Comparison of ENCODE assay signal across 27 mouse cellular contexts in genomic region chr1:144421374-144421773, GRCm38 (mm10).
A peak's percentile ranks its signal among the peaks of the same experiment; 100 is the strongest.
DNase-seq lines count a peak whose midpoint lies in the region; ATAC-seq lines count a peak whose summit lies in the region.
"Had no signal": no experiment of that assay in that cellular context is flagged by ENCODE, and none has a peak within 500 bp of the region (broad histone marks: within the 10 kb centered on the region; RNA-seq: fewer than 3 reads in every experiment).

No protein-coding gene starts in this region.

- DNase-seq in cerebellum, postnatal 10 days: peak; percentile 12 to 30
- DNase-seq in cerebellum, postnatal 36 days: no peak
- peak; percentile 13 for DNase-seq in left cerebral cortex, postnatal 4 days
- no peak for DNase-seq in left cerebral cortex, adult 9 months (ENCODE audit: low spot score in 2 of 2)
- DNase-seq in retina, postnatal 1 day: peak; percentile 29
- no peak for DNase-seq in B cell, adult 2 months
- DNase-seq: adrenal gland, postnatal 10 days; adrenal gland, postnatal 36 days; cerebellum, adult 18-20 months; cerebellum, adult 9-10 months; cerebellum, postnatal 25 days; embryo, embryonic 11 days; gastrocnemius, postnatal 25 days; heart, adult 18-20 months; heart, postnatal 14 days; heart, postnatal 4 days had no signal

- H3K27ac ChIP-seq in neural tube, embryonic 14.5 days (ENCODE audit: low read depth, low read length): no peak overlapping the region
- H3K27ac ChIP-seq: embryonic facial prominence, embryonic 10.5 days; embryonic facial prominence, embryonic 13.5 days; forebrain, embryonic 12.5 days; forebrain, embryonic 15.5 days; heart, embryonic 10.5 days; heart, embryonic 13.5 days had no signal

- 43% methylated on average over 2 of the region's 2 CpGs for WGBS in neural tube, embryonic 14.5 days

- no peaks in the 10 kb centered on the region for H3K9me3 ChIP-seq in neural tube, embryonic 14.5 days (ENCODE audit: control insufficient read depth, low read length)
- H3K9me3 ChIP-seq: embryonic facial prominence, embryonic 10.5 days; embryonic facial prominence, embryonic 13.5 days; forebrain, embryonic 12.5 days; forebrain, embryonic 15.5 days; G1E; heart, embryonic 10.5 days; heart, embryonic 13.5 days had no signal

- H3K9ac ChIP-seq in neural tube, embryonic 14.5 days (replicated peaks; ENCODE audit: low read depth, low read length): no peak overlapping the region
- H3K9ac ChIP-seq: embryonic facial prominence, embryonic 13.5 days; forebrain, embryonic 12.5 days; forebrain, embryonic 15.5 days; heart, embryonic 13.5 days had no signal

- no peak overlapping the region for H3K4me2 ChIP-seq in neural tube, embryonic 14.5 days (ENCODE audit: low read depth, low read length)
- H3K4me2 ChIP-seq: embryonic facial prominence, embryonic 13.5 days; forebrain, embryonic 12.5 days; forebrain, embryonic 15.5 days; heart, embryonic 13.5 days had no signal

- intact Hi-C loops in left cerebral cortex, postnatal 4 days (cut with DNase I): no loop called here

- no peak overlapping the region for H3K4me3 ChIP-seq in neural tube, embryonic 14.5 days (ENCODE audit: low read depth, low read length)
- H3K4me3 ChIP-seq: embryonic facial prominence, embryonic 10.5 days; embryonic facial prominence, embryonic 13.5 days; erythroblast, embryonic 14.5 days; forebrain, embryonic 12.5 days; forebrain, embryonic 15.5 days; heart, embryonic 10.5 days; heart, embryonic 13.5 days had no signal

- H3K27me3 ChIP-seq in neural tube, embryonic 14.5 days (ENCODE audit: control insufficient read depth, insufficient read depth, low read length): no peaks in the 10 kb centered on the region
- H3K27me3 ChIP-seq: CH12.LX; embryonic facial prominence, embryonic 13.5 days; forebrain, embryonic 12.5 days; forebrain, embryonic 15.5 days; heart, embryonic 13.5 days had no signal

- no peaks in the 10 kb centered on the region for H3K4me1 ChIP-seq in neural tube, embryonic 14.5 days (ENCODE audit: control insufficient read depth, insufficient read depth, low read length)
- H3K4me1 ChIP-seq: embryonic facial prominence, embryonic 10.5 days; embryonic facial prominence, embryonic 13.5 days; forebrain, embryonic 12.5 days; forebrain, embryonic 15.5 days; heart, embryonic 10.5 days; heart, embryonic 13.5 days had no signal

- peak; percentile 74 for ATAC-seq in neural tube, embryonic 14.5 days (ENCODE audit: low read depth)
- ATAC-seq: forebrain, embryonic 15.5 days; Patski had no signal

- no peaks in the 10 kb centered on the region for H3K36me3 ChIP-seq in neural tube, embryonic 14.5 days (ENCODE audit: control insufficient read depth, insufficient read depth, low read length)
- H3K36me3 ChIP-seq: embryonic facial prominence, embryonic 10.5 days; embryonic facial prominence, embryonic 13.5 days; forebrain, embryonic 12.5 days; forebrain, embryonic 15.5 days; G1E; heart, embryonic 10.5 days; heart, embryonic 13.5 days had no signal

Comparison
In these comparisons a context has a peak if more than half of its experiments do, and no peak if none do; other contexts are left out.
1. DNase-seq: peak in cerebellum, postnatal 10 days (2 of 2), left cerebral cortex, postnatal 4 days (single experiment) and retina, postnatal 1 day (single experiment); none in cerebellum, postnatal 36 days (0 of 2), left cerebral cortex, adult 9 months (0 of 2) and B cell, adult 2 months (0 of 2).